Mouse (Mus musculus) liver, embryonic 11.5 days (tissue): Measurements from ENCODE around the gene Rab11fip5. TPM values are rescaled to one million over a fixed set of nuclear protein-coding genes. Genes with fewer than 3 reads are reported as not detected.

Experiments used
- ATAC-seq: fragments of 200-750 bp; cut with Nextera tagmentation; replicated peaks from 2 replicates; pipeline ENCODE4 v1.8.0; 2017; ENCODE audit warnings: moderate number of reproducible peaks, mild to moderate bottlenecking, moderate TSS enrichment, moderate library complexity; ENCODE audit not compliant: low FRiP score
- DNase-seq: peaks from one replicate; pipeline ENCODE4 v3.0.0-alpha.2; 2017; ENCODE audit warnings: low spot score
- H3K27ac ChIP-seq: fragments of 300-500 bp; sonication (generic); 2 replicates; pipeline ENCODE4 v1.5.1; 2014; ENCODE audit warnings: mild to moderate bottlenecking, low read depth, low read length, control low read depth
- H3K27me3 ChIP-seq: fragments of 300-500 bp; sonication (generic); replicated peaks from 2 replicates; pipeline ENCODE4 v1.6.1; 2014; ENCODE audit warnings: low read length, mixed read lengths; ENCODE audit not compliant: control insufficient read depth, insufficient read depth
- H3K36me3 ChIP-seq: fragments of 300-500 bp; sonication (generic); 2 replicates; pipeline ENCODE4 v1.6.1; 2014; ENCODE audit warnings: mild to moderate bottlenecking, low read length, moderate library complexity, mixed read lengths; ENCODE audit not compliant: control insufficient read depth, insufficient read depth
- H3K4me1 ChIP-seq: fragments of 300-500 bp; sonication (generic); replicated peaks from 2 replicates; pipeline ENCODE4 v1.6.1; 2014; ENCODE audit warnings: low read length, mixed read lengths; ENCODE audit not compliant: control insufficient read depth, insufficient read depth
- H3K4me2 ChIP-seq: fragments of 300-500 bp; sonication (generic); 2 replicates; pipeline ENCODE4 v1.6.1; 2014; ENCODE audit warnings: mild to moderate bottlenecking, control low read depth, moderate library complexity
- H3K4me3 ChIP-seq: fragments of 300-500 bp; sonication (generic); 2 replicates; pipeline ENCODE4 v1.5.1; 2014; ENCODE audit warnings: low read depth, low read length, control low read depth
- H3K9ac ChIP-seq: fragments of 300-500 bp; sonication (generic); 2 replicates; pipeline ENCODE4 v1.6.1; 2014; ENCODE audit warnings: low read depth, low read length, control low read depth
- H3K9me3 ChIP-seq: fragments of 300-500 bp; sonication (generic); 2 replicates; pipeline ENCODE4 v1.6.1; 2016; ENCODE audit warnings: low read length, inconsistent platforms, mixed read lengths; ENCODE audit not compliant: control insufficient read depth
- WGBS: fragments of 180-500 bp; shearing (Covaris S2); extraction: QIAGEN DNeasy Blood & Tissue Kit; methylation state at CpG from one replicate; pipeline ENCODE4 v1.1.7; 2014; 5-methylcytosine and 5-hydroxymethylcytosine counted together
- polyA plus RNA-seq: library from polyadenylated mRNA; unstranded; fragments of >200 nt; fragmentation: Nextera tagmentation; extraction: Ambion mirVana; gene quantifications from 2 replicates; pipeline ENCODE4 v1.2.1, GENCODE M21; 2014

Rab11fip5 gene
- polyA plus RNA-seq, 1 experiment from 2014 or later = 1.0 TPM

- ATAC-seq (no peak), DNase-seq (no peak)
- Histone ChIP-seq H3K36me3 (no peaks in the 10 kb centered on the region), H3K4me3 (no peak overlapping the region), H3K9ac (no peak overlapping the region), H3K9me3 (no peaks in the 10 kb centered on the region), H3K4me1 (0 out of 2 replicates have a peak, but pooled peaks cover 5% of the 10 kb centered on the region), H3K27ac (no peak overlapping the region), H3K4me2 (no peak overlapping the region), H3K27me3 (no peaks in the 10 kb centered on the region)
- WGBS = 82% methylated on average over 5 of the region's 5 CpGs
Measured at GRCm38 (mm10) chr6:85363231-85363905, 11.1 kb downstream of the Rab11fip5 start.

- H3K27ac ChIP-seq = no peak overlapping the region
- H3K27me3 ChIP-seq = no peaks in the 10 kb centered on the region
- H3K9ac ChIP-seq = no peak overlapping the region
- H3K36me3 ChIP-seq = no peaks in the 10 kb centered on the region
- WGBS = 78% methylated on average over 5 of the region's 5 CpGs
- no peak overlapping the region for H3K4me2 ChIP-seq
- no peak overlapping the region for H3K4me3 ChIP-seq
- no peaks in the 10 kb centered on the region for H3K9me3 ChIP-seq
- DNase-seq = no peak
- no peak for ATAC-seq
- H3K4me1 ChIP-seq = 0 out of 2 replicates have a peak, but pooled peaks cover 5% of the 10 kb centered on the region
Measured at GRCm38 (mm10) chr6:85362610-85363009, 11.8 kb downstream of the Rab11fip5 start.

- WGBS = 82% methylated on average over 5 of the region's 5 CpGs
- no peaks in the 10 kb centered on the region for H3K36me3 ChIP-seq
- H3K4me3 ChIP-seq = no peak overlapping the region
- H3K4me2 ChIP-seq = no peak overlapping the region
- no peaks in the 10 kb centered on the region for H3K27me3 ChIP-seq
- DNase-seq = no peak
- no peak for ATAC-seq
- H3K4me1 ChIP-seq = no peaks in the 10 kb centered on the region
- no peaks in the 10 kb centered on the region for H3K9me3 ChIP-seq
- H3K27ac ChIP-seq = no peak overlapping the region
- H3K9ac ChIP-seq = no peak overlapping the region
Measured at GRCm38 (mm10) chr6:85360311-85360710, 14.1 kb downstream of the Rab11fip5 start.

- Histone ChIP-seq H3K4me3 (no peak overlapping the region), H3K9me3 (no peaks in the 10 kb centered on the region), H3K27ac (no peak overlapping the region), H3K4me1 (no peaks in the 10 kb centered on the region), H3K36me3 (no peaks in the 10 kb centered on the region), H3K4me2 (no peak overlapping the region), H3K9ac (no peak overlapping the region), H3K27me3 (no peaks in the 10 kb centered on the region)
- ATAC-seq (no peak), DNase-seq (no peak)
- WGBS = 92% methylated on average over 1 of the region's 1 CpGs
Measured at GRCm38 (mm10) chr6:85358877-85359276, 15.6 kb downstream of the Rab11fip5 start.

GRCm38 (mm10) chr6:85356682-85357465 lies 17.6 kb downstream of the Rab11fip5 start:
- WGBS = 53% methylated on average over 4 of the region's 4 CpGs
- no peaks in the 10 kb centered on the region for H3K4me1 ChIP-seq
- DNase-seq = no peak
- H3K9me3 ChIP-seq = no peaks in the 10 kb centered on the region
- no peak overlapping the region for H3K4me3 ChIP-seq
- H3K9ac ChIP-seq = no peak overlapping the region
- no peak for ATAC-seq
- no peaks in the 10 kb centered on the region for H3K27me3 ChIP-seq
- H3K4me2 ChIP-seq = no peak overlapping the region
- no peaks in the 10 kb centered on the region for H3K36me3 ChIP-seq
- H3K27ac ChIP-seq = no peak overlapping the region

GRCm38 (mm10) chr6:85355753-85356152 lies 18.7 kb downstream of the Rab11fip5 start:
- ATAC-seq = no peak
- Histone ChIP-seq H3K36me3 (no peaks in the 10 kb centered on the region), H3K27ac (no peak overlapping the region)

GRCm38 (mm10) chr6:85354709-85355108 lies 19.7 kb downstream of the Rab11fip5 start:
- no peaks in the 10 kb centered on the region for H3K27me3 ChIP-seq

More at GRCm38 (mm10) chr6:85355753-85356152, 18.7 kb downstream of the Rab11fip5 start:
- Histone ChIP-seq H3K27me3 (no peaks in the 10 kb centered on the region), H3K4me1 (no peaks in the 10 kb centered on the region), H3K9ac (no peak overlapping the region), H3K4me2 (no peak overlapping the region), H3K4me3 (no peak overlapping the region), H3K9me3 (no peaks in the 10 kb centered on the region)
- WGBS = 92% methylated on average over 2 of the region's 2 CpGs
- no peak for DNase-seq

GRCm38 (mm10) chr6:85353706-85354105 lies 20.7 kb downstream of the Rab11fip5 start:
- ATAC-seq (no peak), DNase-seq (no peak)
- H3K27me3 ChIP-seq = no peaks in the 10 kb centered on the region
- H3K9ac ChIP-seq = no peak overlapping the region
- H3K36me3 ChIP-seq = no peaks in the 10 kb centered on the region
- H3K4me1 ChIP-seq = no peaks in the 10 kb centered on the region
- H3K4me3 ChIP-seq = no peak overlapping the region
- H3K9me3 ChIP-seq = no peaks in the 10 kb centered on the region
- WGBS = 60% methylated on average over 3 of the region's 3 CpGs
- no peak overlapping the region for H3K27ac ChIP-seq
- H3K4me2 ChIP-seq = no peak overlapping the region

More at GRCm38 (mm10) chr6:85354709-85355108, 19.7 kb downstream of the Rab11fip5 start:
- Histone ChIP-seq H3K4me1 (no peaks in the 10 kb centered on the region), H3K4me2 (no peak overlapping the region), H3K27ac (no peak overlapping the region), H3K36me3 (no peaks in the 10 kb centered on the region), H3K4me3 (no peak overlapping the region), H3K9ac (no peak overlapping the region), H3K9me3 (no peaks in the 10 kb centered on the region)
- ATAC-seq = no peak
- DNase-seq = no peak
- 79% methylated on average over 6 of the region's 6 CpGs for WGBS
